Mouse (Mus musculus) thymus, postnatal 14 days (tissue): ENCODE measurements around the gene Mrpl23.

Experiments used
- DNase-seq: peaks from one replicate; pipeline ENCODE4 v3.0.0; 2021

Gene Mrpl23

DNA sequence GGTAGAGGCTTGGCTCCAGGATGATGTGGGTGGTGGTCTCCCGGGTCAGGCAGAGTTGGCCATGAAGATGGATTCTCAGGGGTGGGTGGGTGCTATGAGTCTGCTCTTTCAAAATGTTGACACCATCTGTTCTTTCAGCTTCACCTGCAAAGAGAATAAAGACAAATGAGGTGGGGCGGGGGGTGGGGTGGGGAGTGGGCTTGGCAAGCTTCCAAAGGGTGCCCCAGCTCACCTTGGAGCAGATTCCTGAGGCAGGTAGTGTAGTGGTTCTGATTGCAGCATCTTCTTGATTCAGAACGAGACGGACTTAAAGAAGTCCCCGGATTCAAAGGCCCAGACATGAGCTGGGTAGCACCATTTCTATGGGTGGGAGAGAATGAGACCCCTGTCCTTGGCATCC, 43.5 kb downstream of the Mrpl23 start:
- DNase-seq = no peak

DNA sequence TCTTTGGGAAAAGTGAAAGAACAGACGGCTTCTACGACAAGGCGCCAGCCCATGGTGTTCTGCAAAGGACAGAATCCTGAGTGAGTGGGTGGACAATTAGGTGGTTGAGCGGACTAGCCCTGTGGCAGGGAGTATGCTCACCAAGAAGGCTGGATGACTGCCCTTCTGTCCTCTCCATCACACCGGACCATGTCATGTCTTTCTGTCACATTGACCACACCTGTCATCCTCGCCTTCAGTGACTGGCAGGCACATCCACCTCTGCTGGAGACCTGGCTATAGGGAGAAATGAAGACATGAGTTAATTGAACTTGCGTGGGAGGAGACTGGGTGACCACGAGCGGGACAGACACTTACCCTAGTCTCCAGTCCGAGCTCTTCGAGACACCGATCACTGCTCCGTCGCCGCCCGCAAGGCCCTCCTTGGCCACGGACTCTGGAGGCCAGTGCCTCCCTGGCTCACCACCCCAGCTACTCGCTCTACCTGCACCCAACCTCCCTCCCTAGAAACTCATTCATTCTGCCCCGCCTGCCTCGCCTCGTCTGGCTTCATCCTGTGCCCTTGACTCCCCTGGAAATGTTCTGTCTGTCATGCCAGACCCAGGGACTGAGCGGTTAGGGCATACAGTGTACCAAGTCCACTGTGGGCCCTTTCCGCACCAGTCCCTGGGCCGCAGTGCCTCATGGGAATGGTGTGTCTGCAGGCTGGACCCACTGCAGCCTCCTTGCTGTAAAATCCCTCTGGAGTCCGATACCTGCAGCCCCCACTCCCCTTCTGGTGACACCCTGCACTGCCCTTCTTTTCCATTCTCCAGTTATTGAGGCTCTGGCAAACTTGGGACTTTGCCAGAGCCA, 44.2 kb downstream of the Mrpl23 start:
- no peak for DNase-seq

DNA sequence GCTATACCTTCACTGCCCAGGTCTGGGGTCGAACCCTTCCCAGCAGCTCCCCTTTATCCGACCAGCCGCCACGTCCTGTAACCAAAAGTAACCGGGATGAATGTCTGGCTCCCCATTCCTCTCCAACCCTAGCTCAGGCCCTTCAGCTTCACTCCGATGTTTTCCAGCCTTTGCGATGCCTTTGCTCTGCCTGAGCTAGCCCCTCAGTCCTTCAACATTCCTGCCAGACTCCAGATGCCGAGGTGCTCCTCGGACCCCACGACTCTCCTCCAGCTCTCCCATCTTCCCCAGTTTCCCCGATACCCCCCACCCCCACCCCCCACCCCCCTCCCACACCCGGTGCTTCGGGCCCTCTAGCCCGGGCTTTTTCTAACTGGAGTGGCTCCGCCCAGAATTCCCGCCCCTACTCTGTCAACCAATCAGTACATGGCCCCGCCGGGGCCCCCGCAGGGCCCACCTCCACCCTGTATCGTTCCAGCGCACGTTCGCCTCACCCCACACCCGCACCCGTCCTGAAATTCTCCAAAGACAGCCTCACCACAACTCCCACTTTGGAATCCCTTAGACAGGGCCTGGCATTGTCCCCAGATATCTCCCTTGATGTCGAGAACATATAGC, 45.4 kb downstream of the Mrpl23 start:
- peak; percentile 25 for DNase-seq

DNA sequence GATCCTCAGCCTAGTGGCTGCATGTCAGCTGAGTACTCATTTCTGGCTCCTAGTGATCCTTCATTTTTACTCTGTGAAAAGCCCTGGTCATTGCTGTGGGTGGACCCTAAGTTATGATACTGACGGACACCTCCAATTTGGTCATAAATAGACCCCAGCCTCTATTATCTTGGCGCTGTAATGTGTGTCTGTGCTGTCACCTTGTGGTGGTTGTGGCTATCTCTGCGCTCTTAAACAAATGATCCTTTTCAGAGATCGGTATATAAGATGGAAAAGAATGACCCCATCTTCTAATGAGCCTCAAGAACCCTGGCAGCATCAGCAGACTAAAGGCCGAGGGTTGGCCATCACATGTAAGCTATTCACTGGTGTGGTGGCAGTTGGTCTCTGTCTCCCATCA, 46.6 kb downstream of the Mrpl23 start:
- DNase-seq = no peak

DNA sequence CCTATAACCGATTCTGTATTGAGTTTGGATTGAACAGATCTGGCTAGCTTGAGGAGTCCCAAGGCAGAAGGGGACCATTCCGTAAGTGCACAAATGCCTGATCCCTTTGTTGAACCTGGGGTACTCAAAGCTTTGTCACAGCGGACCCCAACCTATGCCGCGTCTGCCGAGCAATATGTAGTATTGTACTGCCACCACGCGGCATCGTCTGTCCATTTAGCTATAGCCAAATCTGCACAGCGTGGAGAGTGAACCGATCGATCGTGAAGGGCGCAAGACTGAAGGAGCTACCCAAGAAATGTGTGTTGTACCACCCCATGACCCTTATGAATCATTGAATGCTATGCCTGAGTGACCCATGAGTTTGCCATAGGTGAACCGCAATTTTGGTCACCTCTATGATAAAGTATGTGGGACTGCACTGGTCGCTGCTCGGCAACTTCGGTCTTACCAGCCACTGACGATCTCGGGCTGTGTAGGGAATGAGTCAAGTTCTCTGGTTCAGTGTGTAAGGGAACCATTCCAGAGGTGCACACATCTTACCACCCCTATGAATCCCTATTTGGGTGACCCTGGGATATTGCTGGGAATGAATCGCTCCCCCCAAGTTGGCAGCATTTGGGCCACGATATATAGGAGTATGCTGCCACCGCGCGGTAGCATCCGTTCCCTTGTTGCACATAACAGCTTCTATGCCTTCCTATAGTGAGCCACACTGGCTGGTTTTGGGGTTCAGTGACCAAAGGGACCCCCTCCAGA, 47.8 kb downstream of the Mrpl23 start:
- DNase-seq = peak; percentile 62

DNA sequence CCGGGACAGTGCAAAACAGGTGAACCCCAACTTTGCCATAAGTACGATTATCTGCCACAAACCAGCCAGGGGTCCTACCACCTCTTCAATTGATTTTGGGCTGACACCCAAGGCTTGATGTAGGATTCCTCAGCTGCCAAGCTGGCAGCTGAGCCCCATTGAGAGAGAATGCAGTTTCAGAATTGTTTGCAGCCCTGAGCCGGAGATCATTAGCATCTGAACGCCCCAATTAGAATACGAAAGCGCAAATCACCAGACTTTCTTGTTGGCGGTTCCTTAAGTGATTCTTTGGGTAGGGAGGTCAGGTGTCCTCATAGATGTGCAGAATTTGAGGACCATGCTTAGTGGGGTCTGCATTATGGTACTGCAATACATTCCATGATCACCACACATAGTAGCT, 48.7 kb downstream of the Mrpl23 start:
- no peak for DNase-seq

DNA sequence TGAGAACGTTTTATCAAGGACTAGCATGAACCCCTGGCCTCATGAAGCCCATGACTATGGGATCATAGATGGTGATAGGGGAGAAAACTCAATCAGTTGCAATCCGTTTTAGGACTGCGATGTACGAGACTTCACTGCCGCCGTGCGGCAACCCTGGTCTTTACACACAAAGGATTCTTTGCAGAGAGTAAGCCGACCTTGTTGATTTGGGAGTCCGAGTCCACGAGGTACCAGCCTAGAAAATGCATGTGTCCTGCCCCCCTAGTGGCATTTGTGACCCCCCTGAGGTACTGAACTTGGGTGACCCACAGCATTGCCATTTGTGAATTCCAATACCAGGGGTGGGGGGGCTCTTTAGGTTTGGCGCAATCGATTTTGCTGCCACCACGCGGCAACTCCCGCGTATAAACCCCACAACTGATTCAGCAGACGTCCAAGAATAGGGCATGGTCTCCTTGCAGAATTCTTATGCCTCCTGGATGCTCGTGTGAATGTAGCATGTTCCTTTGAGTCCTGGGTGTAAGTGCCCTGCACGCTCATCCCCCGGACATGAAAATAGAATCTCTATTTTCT, 49.3 kb downstream of the Mrpl23 start:
- DNase-seq = peak; percentile 50

DNA sequence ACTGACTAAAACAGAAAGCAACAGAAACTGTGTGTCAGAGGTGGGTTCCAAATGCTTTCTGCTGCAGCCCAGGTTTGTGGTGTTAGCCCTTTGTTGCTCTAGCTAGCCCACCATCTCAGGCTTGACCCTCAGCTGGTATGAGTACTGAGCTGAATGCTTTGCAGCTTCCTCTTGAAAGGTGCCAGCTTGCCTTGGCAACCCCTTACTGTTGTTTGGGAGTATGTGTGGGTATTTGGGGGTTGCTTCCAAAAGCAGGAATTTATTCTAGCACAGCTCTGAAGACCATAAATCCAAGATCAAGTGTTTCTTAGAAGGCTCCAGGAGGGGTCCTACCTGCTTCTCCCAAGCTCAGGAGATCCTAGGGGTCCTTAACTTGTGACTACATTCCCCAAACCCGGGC, 52.4 kb downstream of the Mrpl23 start:
- no peak for DNase-seq

DNA sequence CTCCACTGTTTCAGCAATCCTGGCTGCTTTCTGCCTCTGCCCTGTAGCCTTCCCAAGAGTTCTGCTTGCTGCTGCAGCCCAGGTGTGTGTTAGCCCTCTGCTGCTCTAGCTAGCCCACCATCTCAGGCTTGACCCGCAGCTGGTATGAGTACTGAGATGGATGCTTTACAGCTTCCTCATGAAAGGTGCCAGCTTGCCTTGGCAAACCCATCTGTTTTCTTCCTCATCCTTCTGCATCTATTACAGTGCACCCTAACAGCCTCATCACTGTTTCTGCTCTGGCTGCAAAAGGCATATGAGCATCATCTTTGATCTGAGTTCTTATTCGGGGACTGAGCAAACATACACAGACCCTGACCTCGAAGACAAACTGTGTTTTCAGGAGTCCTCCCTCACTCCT, 53.4 kb downstream of the Mrpl23 start:
- DNase-seq = no peak

DNA sequence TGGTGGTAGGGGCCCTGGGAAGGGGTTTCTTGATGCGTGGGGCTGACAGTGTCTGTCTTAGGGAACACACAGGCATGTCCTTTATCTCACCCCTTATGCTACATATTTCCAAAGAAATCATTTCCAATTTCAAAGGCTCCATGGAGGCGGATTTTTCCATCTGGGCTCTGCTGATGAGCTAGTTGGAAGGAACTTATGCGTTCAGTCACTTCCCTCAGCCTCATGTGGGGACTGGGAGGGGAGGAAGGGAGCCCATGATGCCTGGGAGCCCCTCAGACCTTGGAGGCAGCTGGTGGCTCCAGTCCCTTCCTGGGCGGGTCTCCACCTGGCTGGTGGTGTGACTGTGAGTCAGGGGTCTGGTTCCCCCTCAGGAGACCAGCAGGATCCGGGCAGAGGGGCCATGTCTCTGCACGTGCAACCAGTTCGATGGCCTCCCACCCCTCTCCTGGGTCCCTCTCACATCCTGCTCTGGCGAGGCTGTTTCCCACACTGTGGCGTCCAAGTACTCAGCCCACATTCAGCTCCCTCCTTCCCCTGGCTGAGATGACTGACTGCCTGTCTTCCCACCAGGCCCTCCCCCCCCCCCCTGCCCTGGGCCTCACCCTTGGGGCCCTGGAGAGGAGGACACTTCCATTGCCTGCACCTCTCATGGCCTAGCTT, 55.9 kb downstream of the Mrpl23 start:
- DNase-seq = no peak
